Mouse (Mus musculus): ENCODE measurements at regions not wholly inside any gene's neighbourhood (a gene's known extent, or its start where the extent isn't known, plus 50 kb on each side); places are given as distances from the start of the nearest gene placed in this dataset.

- DNase-seq (ENCODE audit: low spot score): peak; percentile 82
These were observed 59.3 kb upstream of the Zfp770 start for GRCm38 (mm10) chr2:114260397-114261071.

- DNase-seq (ENCODE audit: low spot score): no peak
These were observed 58.3 kb upstream of the Zfp770 start for GRCm38 (mm10) chr2:114259539-114259938.

Data from embryo, embryonic 10.5 days (tissue).